Mouse (Mus musculus) heart, postnatal 0 days (tissue): ENCODE results near the gene Rtn4rl1. TPM values are rescaled to one million over a fixed set of nuclear protein-coding genes. Genes with fewer than 3 reads are reported as not detected.

Source experiments
- ATAC-seq: fragments of 200-750 bp; cut with Nextera tagmentation; 2 replicates; pipeline ENCODE4 v1.8.0; 2017; ENCODE audit warnings: low read depth, moderate number of reproducible peaks, moderate library complexity; ENCODE audit not compliant: insufficient read depth
- DNase-seq: peaks from one replicate; pipeline ENCODE4 v3.0.0-alpha.2; 2016; ENCODE audit warnings: low spot score
- H3K27ac ChIP-seq: fragments of 300-500 bp; sonication (generic); 2 replicates; pipeline ENCODE4 v1.5.1; 2014; ENCODE audit warnings: low read depth, mild to moderate bottlenecking
- H3K27me3 ChIP-seq: fragments of 300-500 bp; sonication (generic); 2 replicates; pipeline ENCODE4 v1.6.1; 2014; ENCODE audit warnings: low read length, mixed read lengths; ENCODE audit not compliant: control insufficient read depth, insufficient read depth
- H3K36me3 ChIP-seq: fragments of 300-500 bp; sonication (generic); replicated peaks from 2 replicates; pipeline ENCODE4 v1.6.1; 2014; ENCODE audit warnings: low read length, mixed read lengths; ENCODE audit not compliant: control insufficient read depth, insufficient read depth
- H3K4me1 ChIP-seq: fragments of 300-500 bp; sonication (generic); 2 replicates; pipeline ENCODE4 v1.6.1; 2014; ENCODE audit warnings: antibody characterized with exemption; ENCODE audit not compliant: control insufficient read depth, insufficient read depth
- H3K4me2 ChIP-seq: fragments of 300-500 bp; sonication (generic); 2 replicates; pipeline ENCODE4 v1.6.1; 2014; ENCODE audit warnings: low read depth, mild to moderate bottlenecking, low read length, moderate library complexity
- H3K4me3 ChIP-seq: fragments of 300-500 bp; sonication (generic); 2 replicates; pipeline ENCODE4 v1.5.1; 2014; ENCODE audit warnings: low read depth, low read length
- H3K9ac ChIP-seq: fragments of 300-500 bp; sonication (generic); replicated peaks from 2 replicates; pipeline ENCODE4 v1.6.1; 2014; ENCODE audit warnings: low read depth, low read length, mixed read lengths
- H3K9me3 ChIP-seq: fragments of 300-500 bp; sonication (generic); replicated peaks from 2 replicates; pipeline ENCODE4 v1.6.1; 2016; ENCODE audit warnings: low read length; ENCODE audit not compliant: control insufficient read depth
- CTCF ChIP-seq: IDR thresholded peaks from 2 replicates; pipeline ENCODE4 v1.5.1; 2016; ENCODE audit warnings: antibody characterized with exemption, control low read depth, low read depth
- EP300 ChIP-seq: IDR thresholded peaks from 2 replicates; pipeline ENCODE4 v1.6.1; 2016; ENCODE audit warnings: antibody characterized with exemption, low read depth
- WGBS: fragments of 180-500 bp; shearing (Covaris S2); extraction: QIAGEN DNeasy Blood & Tissue Kit; methylation state at CpG from one replicate; pipeline ENCODE4 v1.1.7; 2014; 5-methylcytosine and 5-hydroxymethylcytosine counted together
- polyA plus RNA-seq: library from polyadenylated mRNA; unstranded; fragments of >200 nt; fragmentation: Nextera tagmentation; extraction: Ambion mirVana; gene quantifications from 2 replicates; pipeline ENCODE4 v1.2.1, GENCODE M21; 2015
- total RNA-seq: library from RNA; depleted of rRNA; stranded (reverse); fragments of >200 nt; gene quantifications from 2 replicates; pipeline ENCODE4 v1.2.3, GENCODE M21; 2014; ENCODE audit warnings: low replicate concordance

Rtn4rl1 gene
- total and polyA plus RNA-seq, 2 experiments from 2014 or later, result 12.2 to 19.7 TPM

DNA sequence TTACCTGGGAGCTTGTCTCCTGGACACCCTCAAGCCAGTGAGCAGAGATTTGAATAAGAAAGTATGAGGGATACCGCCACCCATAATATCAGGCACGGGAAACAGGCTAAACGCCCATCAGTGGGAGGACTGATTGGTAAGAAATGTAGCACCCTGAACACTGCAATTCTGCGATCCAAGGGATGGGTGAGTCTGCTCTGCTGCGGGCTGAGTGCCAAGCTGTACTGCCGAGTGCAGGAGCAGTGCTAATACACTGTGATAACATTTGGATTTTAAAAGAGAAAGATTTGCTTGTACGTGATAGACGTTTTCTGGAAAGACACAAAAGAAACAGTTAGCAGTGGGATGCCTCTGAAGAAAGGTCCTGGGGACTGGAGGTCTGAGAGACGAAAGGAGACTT lies 26.5 kb downstream of the Rtn4rl1 start:
- Histone ChIP-seq H3K9ac (no peak overlapping the region), H3K27ac (no peak overlapping the region), H3K4me2 (no peak overlapping the region), H3K4me3 (no peak overlapping the region), H3K4me1 (0 out of 2 replicates have a peak, but pooled peaks cover 5% of the 10 kb centered on the region), H3K9me3 (no peaks in the 10 kb centered on the region), H3K36me3 (no peaks in the 10 kb centered on the region), H3K27me3 (no peaks in the 10 kb centered on the region)
- ATAC-seq, result no peak
- TF ChIP-seq CTCF (no peak), EP300 (no peak)
- 19% methylated on average over 9 of the region's 9 CpGs for WGBS
- DNase-seq, result no peak

DNA sequence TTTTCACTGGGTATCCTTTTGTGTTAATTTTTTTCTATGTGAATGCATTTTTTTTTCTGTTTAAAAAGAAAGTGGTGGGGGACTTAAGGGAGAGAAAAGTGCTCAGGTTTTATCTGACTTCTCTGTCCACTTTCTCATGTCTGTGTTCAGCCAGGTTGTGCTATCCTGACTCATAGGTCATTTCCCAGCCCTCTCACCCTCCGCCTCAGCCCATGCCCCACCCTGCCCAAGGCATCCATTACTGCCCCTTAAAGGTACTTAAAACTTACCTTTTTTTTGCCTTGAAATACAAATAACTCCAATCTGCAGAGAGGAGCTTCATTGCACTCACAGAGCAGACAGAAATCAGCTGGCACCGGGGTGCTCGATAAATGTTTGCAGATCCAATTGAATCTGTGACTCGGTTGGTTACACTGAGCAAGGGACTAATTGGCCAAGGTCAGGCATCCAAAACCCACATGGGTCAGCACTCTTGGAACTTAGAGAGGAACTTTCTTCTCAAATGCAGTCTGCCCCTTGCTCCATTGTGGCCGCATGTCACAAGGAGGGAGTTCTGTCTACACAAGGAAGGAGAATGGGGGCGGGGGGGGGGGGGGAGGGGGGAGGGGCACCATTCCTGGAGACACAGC lies 27.0 kb downstream of the Rtn4rl1 start:
- H3K9ac ChIP-seq, result no peak overlapping the region
- no peaks in the 10 kb centered on the region for H3K9me3 ChIP-seq
- no peak for TF ChIP-seq EP300
- TF ChIP-seq CTCF, result no peak
- ATAC-seq, result no peak
- WGBS, result 53% methylated on average over 5 of the region's 6 CpGs
- no peak overlapping the region for H3K4me3 ChIP-seq
- no peaks in the 10 kb centered on the region for H3K36me3 ChIP-seq
- no peak for DNase-seq
- H3K27ac ChIP-seq, result no peak overlapping the region
- no peaks in the 10 kb centered on the region for H3K27me3 ChIP-seq
- no peak overlapping the region for H3K4me2 ChIP-seq
- 0 out of 2 replicates have a peak, but pooled peaks cover 5% of the 10 kb centered on the region for H3K4me1 ChIP-seq

DNA sequence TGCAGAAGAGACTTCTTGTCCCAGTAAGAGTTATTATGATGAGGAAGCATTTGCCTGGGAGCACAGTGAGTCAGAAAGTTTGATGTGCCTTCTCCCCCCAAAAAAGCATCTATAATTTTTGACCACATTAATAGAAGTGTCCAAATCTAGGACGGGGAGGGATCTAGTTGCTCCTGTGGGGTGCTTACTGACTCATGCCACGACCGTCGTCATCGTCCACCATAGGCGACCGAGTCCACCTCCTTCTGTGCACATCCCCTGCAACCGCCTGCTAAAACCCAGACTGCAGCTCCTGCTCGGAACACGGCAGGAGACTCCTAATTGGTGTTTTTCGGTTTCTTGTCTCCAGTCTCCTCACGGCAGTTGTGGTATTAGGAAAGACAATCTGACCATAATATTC lies 30.5 kb downstream of the Rtn4rl1 start:
- no peak overlapping the region for H3K9ac ChIP-seq
- no peak for TF ChIP-seq CTCF
- TF ChIP-seq EP300, result no peak
- no peaks in the 10 kb centered on the region for H3K36me3 ChIP-seq

GRCm38 (mm10) chr11:75224835-75225234 lies 31.3 kb downstream of the Rtn4rl1 start:
- 90% methylated on average over 4 of the region's 4 CpGs for WGBS
- Histone ChIP-seq H3K27ac (no peak overlapping the region), H3K4me2 (no peak overlapping the region), H3K4me1 (no peaks in the 10 kb centered on the region), H3K4me3 (no peak overlapping the region), H3K9me3 (no peaks in the 10 kb centered on the region), H3K36me3 (no peaks in the 10 kb centered on the region), H3K27me3 (no peaks in the 10 kb centered on the region), H3K9ac (no peak overlapping the region)
- no peak for TF ChIP-seq CTCF
- TF ChIP-seq EP300, result no peak
- ATAC-seq (no peak), DNase-seq (no peak)

More for the DNA sequence above, 30.5 kb downstream of the Rtn4rl1 start:
- ATAC-seq, result no peak
- Histone ChIP-seq H3K4me3 (no peak overlapping the region), H3K27ac (no peak overlapping the region), H3K4me2 (no peak overlapping the region), H3K27me3 (no peaks in the 10 kb centered on the region), H3K4me1 (no peaks in the 10 kb centered on the region), H3K9me3 (no peaks in the 10 kb centered on the region)
- DNase-seq, result no peak
- WGBS, result 87% methylated on average over 12 of the region's 12 CpGs

GRCm38 (mm10) chr11:75227632-75228031 lies 34.0 kb downstream of the Rtn4rl1 start:
- H3K27me3 ChIP-seq, result no peaks in the 10 kb centered on the region

DNA sequence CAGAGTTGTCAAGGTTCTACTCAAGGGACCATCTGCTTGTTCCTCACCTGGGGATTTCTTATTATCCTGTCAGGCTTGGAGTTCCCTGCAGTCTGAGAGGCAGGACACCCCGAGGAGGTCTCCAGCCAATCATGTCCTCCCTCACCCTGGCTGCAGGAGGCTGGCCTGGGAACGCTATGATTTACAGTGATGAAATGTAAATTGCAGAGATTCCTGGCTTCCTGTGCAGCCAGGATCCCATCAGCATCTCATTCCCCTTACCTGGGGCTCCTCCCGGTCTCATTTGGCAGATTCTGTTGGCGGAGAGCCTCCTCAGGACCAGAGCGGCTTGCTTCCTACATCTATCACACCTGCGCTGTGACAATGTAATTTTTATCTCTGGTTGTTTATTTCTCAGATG lies 35.7 kb downstream of the Rtn4rl1 start:
- no peak overlapping the region for H3K9ac ChIP-seq
- no peaks in the 10 kb centered on the region for H3K9me3 ChIP-seq
- no peaks in the 10 kb centered on the region for H3K27me3 ChIP-seq
- ATAC-seq, result no peak
- WGBS, result 70% methylated on average over 6 of the region's 6 CpGs
- no peaks in the 10 kb centered on the region for H3K36me3 ChIP-seq
- no peak overlapping the region for H3K4me2 ChIP-seq
- TF ChIP-seq EP300, result no peak
- TF ChIP-seq CTCF, result no peak
- no peaks in the 10 kb centered on the region for H3K4me1 ChIP-seq
- no peak overlapping the region for H3K4me3 ChIP-seq
- H3K27ac ChIP-seq, result no peak overlapping the region
- no peak for DNase-seq

More at GRCm38 (mm10) chr11:75227632-75228031, 34.0 kb downstream of the Rtn4rl1 start:
- Histone ChIP-seq H3K9me3 (no peaks in the 10 kb centered on the region), H3K4me1 (no peaks in the 10 kb centered on the region), H3K36me3 (no peaks in the 10 kb centered on the region), H3K9ac (no peak overlapping the region), H3K4me2 (no peak overlapping the region), H3K4me3 (no peak overlapping the region), H3K27ac (no peak overlapping the region)
- DNase-seq, result no peak
- WGBS, result 70% methylated on average over 3 of the region's 3 CpGs
- TF ChIP-seq EP300 (no peak), CTCF (no peak)
- ATAC-seq, result no peak
